Mouse (Mus musculus) cortical plate, adult 2 months (tissue): ENCODE results near the gene Atp1a4.

Experiments
- CTCF ChIP-seq: fragments of 200-500 bp; IDR thresholded peaks from 2 replicates; pipeline ENCODE4 v1.5.1; 2011; ENCODE audit warnings: mild to moderate bottlenecking, control low read depth, low read length; ENCODE audit not compliant: insufficient read depth; ENCODE audit errors: extremely low read depth
- POLR2A ChIP-seq: fragments of 200-500 bp; IDR thresholded peaks from 2 replicates; pipeline ENCODE4 v1.6.1; 2011; ENCODE audit warnings: mild to moderate bottlenecking, low read length, control low read depth; ENCODE audit not compliant: insufficient read depth; ENCODE audit errors: extremely low read depth

GRCm38 (mm10) chr1:172194435-172194834, 63.8 kb downstream of the Atp1a4 start:
- TF ChIP-seq CTCF = no peak
- no peak for TF ChIP-seq POLR2A
